Mouse (Mus musculus): ENCODE data around the gene Map4k4. TPM values are rescaled to one million over a fixed set of nuclear protein-coding genes. Genes with fewer than 3 reads are reported as not detected.

Map4k4 gene
- polyA plus RNA-seq, 1 experiment from 2014 or later: 3.5 TPM

DNA sequence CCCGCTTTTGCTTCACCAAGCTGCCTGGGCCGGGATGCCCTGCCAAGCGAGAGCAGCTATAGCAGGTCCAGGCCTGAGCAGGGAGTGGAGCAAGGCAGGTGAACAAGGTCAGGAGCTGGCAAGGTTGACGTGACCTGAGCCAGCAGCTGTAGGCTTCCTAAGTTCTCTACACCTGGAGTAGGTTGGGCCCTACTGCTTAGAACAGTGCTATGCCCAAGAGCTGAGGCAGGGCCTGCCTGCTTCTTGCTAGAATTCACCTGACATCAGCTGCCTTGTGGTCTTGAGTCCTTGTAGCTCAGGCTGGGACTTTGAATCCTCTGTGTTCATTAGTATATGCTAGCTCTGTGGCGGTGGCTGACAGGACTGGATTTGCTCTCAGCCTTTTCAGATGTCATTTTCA lies 173.1 kb downstream of the Map4k4 start, which contains the start of gene Il1r2:
Gene Il1r2, plus strand, starts transcription at position 301 of the 400 bp plus-strand sequence.
- Histone ChIP-seq H3K36me3 (replicated peaks) (no peaks in the 10 kb centered on the region), H3K27ac (replicated peaks) (no peak within 1 kb of the TSS), H3K4me2 (no peak within 1 kb of the TSS), H3K9ac (no peak within 1 kb of the TSS), H3K4me3 (replicated peaks) (no peak within 1 kb of the TSS), H3K9me3 (replicated peaks) (no peaks in the 10 kb centered on the region), H3K27me3 (no peaks in the 10 kb centered on the region), H3K4me1 (replicated peaks) (no peaks in the 10 kb centered on the region)
- WGBS (ENCODE audit: insufficient replicate concordance): 64% methylated on average over 5 of the region's 5 CpGs
- no peak for ATAC-seq (ENCODE audit: insufficient read depth)

Other genes starting within 250 kb of the Map4k4 start
- not detected in 2 replicates for gene Creg2, start 249.4 kb upstream of the Map4k4 start, polyA plus RNA-seq (2015; fragmentation: Nextera tagmentation; extraction: Ambion mirVana)
- 0.09 and 0.10 TPM in 2 replicates for gene Rfx8, start 179.9 kb upstream of the Map4k4 start, polyA plus RNA-seq (2015; fragmentation: Nextera tagmentation; extraction: Ambion mirVana)
- gene Gm3646, start 95.6 kb upstream of the Map4k4 start, polyA plus RNA-seq (2015; fragmentation: Nextera tagmentation; extraction: Ambion mirVana): not detected in 2 replicates
- gene Il1r2, start 173.2 kb downstream of the Map4k4 start, polyA plus RNA-seq (2015; fragmentation: Nextera tagmentation; extraction: Ambion mirVana): 1.8 and 1.9 TPM in 2 replicates

Data from liver, embryonic 15.5 days (tissue).